Mouse (Mus musculus): ENCODE results near the gene Miga2. TPM values are rescaled to one million over a fixed set of nuclear protein-coding genes. Genes with fewer than 3 reads are reported as not detected.

Miga2 gene
- polyA plus RNA-seq, 1 experiment from 2014 or later, result 28.9 TPM

GRCm38 (mm10) chr2:30371544-30371943 is 7.5 kb downstream of the Miga2 start:
- Histone ChIP-seq H3K9me3 (ENCODE audit: control insufficient read depth, low read length) (no peaks in the 10 kb centered on the region), H3K4me3 (ENCODE audit: low read depth, low read length) (no peak overlapping the region), H3K9ac (replicated peaks; ENCODE audit: low read depth, low read length) (no peak overlapping the region), H3K4me1 (ENCODE audit: control insufficient read depth, insufficient read depth, low read length) (no peaks in the 10 kb centered on the region), H3K36me3 (ENCODE audit: control insufficient read depth, insufficient read depth, low read length) (peaks cover 65% of the 10 kb centered on the region), H3K4me2 (ENCODE audit: low read depth, low read length) (no peak overlapping the region), H3K27me3 (ENCODE audit: control insufficient read depth, insufficient read depth, low read length) (no peaks in the 10 kb centered on the region), H3K27ac (ENCODE audit: low read depth, low read length) (no peak overlapping the region)
- WGBS, result over 99% methylated on average over 8 of the region's 8 CpGs
- ATAC-seq (ENCODE audit: low read depth), result no peak

- no peak overlapping the region for H3K4me3 ChIP-seq (ENCODE audit: low read depth, low read length)
- no peak overlapping the region for H3K27ac ChIP-seq (ENCODE audit: low read depth, low read length)
- H3K4me2 ChIP-seq (ENCODE audit: low read depth, low read length), result no peak overlapping the region
- no peak for ATAC-seq (ENCODE audit: low read depth)
- H3K4me1 ChIP-seq (ENCODE audit: control insufficient read depth, insufficient read depth, low read length), result no peaks in the 10 kb centered on the region
- H3K9ac ChIP-seq (replicated peaks; ENCODE audit: low read depth, low read length), result no peak overlapping the region
- no peaks in the 10 kb centered on the region for H3K9me3 ChIP-seq (ENCODE audit: control insufficient read depth, low read length)
- H3K27me3 ChIP-seq (ENCODE audit: control insufficient read depth, insufficient read depth, low read length), result no peaks in the 10 kb centered on the region
- 97% methylated on average over 5 of the region's 5 CpGs for WGBS
- H3K36me3 ChIP-seq (ENCODE audit: control insufficient read depth, insufficient read depth, low read length), result peaks cover 66% of the 10 kb centered on the region
Observed at GRCm38 (mm10) chr2:30372726-30373125, 8.7 kb downstream of the Miga2 start.

DNA sequence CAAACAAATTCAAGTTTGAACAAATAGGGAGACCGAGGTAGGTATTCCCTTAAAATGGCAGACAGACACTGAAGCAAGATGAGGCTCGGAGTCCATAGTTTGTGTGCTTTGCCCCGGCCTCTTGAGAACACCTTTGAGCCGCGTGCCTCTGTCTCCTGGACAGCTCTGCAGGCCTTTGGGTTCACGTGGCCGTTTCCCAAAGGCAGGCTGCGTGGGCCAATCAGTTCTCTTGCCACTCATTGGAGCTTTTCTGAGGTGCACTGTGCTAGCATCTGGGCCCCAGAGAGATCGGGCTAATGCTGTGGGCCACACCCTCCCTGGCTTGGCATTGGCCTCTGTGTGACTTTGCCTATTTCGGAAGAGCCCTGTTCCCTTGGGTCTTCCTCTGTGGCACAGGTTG is 11.9 kb downstream of the Miga2 start:
- Histone ChIP-seq H3K4me2 (ENCODE audit: low read depth, low read length) (no peak overlapping the region), H3K4me1 (ENCODE audit: control insufficient read depth, insufficient read depth, low read length) (no peaks in the 10 kb centered on the region), H3K27ac (ENCODE audit: low read depth, low read length) (no peak overlapping the region), H3K36me3 (ENCODE audit: control insufficient read depth, insufficient read depth, low read length) (peaks cover 59% of the 10 kb centered on the region), H3K9me3 (ENCODE audit: control insufficient read depth, low read length) (no peaks in the 10 kb centered on the region), H3K9ac (replicated peaks; ENCODE audit: low read depth, low read length) (no peak overlapping the region), H3K4me3 (ENCODE audit: low read depth, low read length) (no peak overlapping the region), H3K27me3 (ENCODE audit: control insufficient read depth, insufficient read depth, low read length) (no peaks in the 10 kb centered on the region)
- ATAC-seq (ENCODE audit: low read depth), result no peak
- 95% methylated on average over 10 of the region's 10 CpGs for WGBS

DNA sequence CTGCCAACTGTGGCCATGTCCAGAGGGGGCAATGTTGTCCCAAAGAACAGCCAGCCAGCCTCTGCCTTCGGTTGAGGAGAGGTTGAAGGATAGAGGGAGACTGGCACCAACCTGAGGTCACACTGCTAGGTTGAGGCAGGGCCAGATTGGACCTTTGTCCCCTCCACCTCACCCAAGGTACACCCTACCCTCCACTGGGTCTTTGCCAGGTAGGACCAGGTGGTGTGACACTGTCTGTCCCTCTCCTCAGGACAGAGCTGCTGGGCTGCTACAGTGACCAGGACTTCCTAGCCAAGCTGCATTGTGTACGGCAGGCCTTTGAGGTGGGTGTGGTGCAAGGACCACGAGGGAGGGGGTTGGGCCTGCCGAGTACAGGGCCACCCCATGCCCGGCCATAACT is 13.7 kb downstream of the Miga2 start:
- Histone ChIP-seq H3K4me3 (ENCODE audit: low read depth, low read length) (no peak overlapping the region), H3K27me3 (ENCODE audit: control insufficient read depth, insufficient read depth, low read length) (no peaks in the 10 kb centered on the region), H3K9ac (replicated peaks; ENCODE audit: low read depth, low read length) (no peak overlapping the region), H3K27ac (ENCODE audit: low read depth, low read length) (no peak overlapping the region), H3K4me2 (ENCODE audit: low read depth, low read length) (no peak overlapping the region), H3K36me3 (ENCODE audit: control insufficient read depth, insufficient read depth, low read length) (peaks cover 51% of the 10 kb centered on the region), H3K9me3 (ENCODE audit: control insufficient read depth, low read length) (no peaks in the 10 kb centered on the region), H3K4me1 (ENCODE audit: control insufficient read depth, insufficient read depth, low read length) (no peaks in the 10 kb centered on the region)
- ATAC-seq (ENCODE audit: low read depth), result no peak
- WGBS, result 94% methylated on average over 5 of the region's 5 CpGs

DNA sequence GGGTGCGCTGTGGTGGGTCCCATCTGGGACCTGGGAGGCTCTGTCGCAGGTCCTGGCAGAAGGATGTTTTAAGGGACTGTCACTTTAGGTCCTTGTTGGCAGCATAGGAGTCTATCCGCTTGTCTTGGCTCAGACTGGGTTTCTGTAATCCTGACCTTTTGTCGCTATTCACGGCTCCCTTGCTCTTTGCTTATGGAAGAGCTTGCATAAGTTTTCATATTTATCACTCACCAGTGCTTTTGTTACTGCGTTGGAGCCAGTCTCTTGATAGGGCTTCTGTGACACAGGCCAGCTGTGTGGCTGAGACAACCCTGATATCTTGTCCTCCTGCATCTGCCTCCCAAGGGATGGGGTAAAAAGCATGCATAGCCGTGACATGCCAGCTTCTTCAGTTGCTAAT is 15.3 kb downstream of the Miga2 start:
- 93% methylated on average over 7 of the region's 7 CpGs for WGBS
- ATAC-seq (ENCODE audit: low read depth), result no peak
- no peak overlapping the region for H3K4me2 ChIP-seq (ENCODE audit: low read depth, low read length)
- no peaks in the 10 kb centered on the region for H3K9me3 ChIP-seq (ENCODE audit: control insufficient read depth, low read length)
- H3K4me1 ChIP-seq (ENCODE audit: control insufficient read depth, insufficient read depth, low read length), result no peaks in the 10 kb centered on the region
- peaks cover 49% of the 10 kb centered on the region for H3K36me3 ChIP-seq (ENCODE audit: control insufficient read depth, insufficient read depth, low read length)
- H3K9ac ChIP-seq (replicated peaks; ENCODE audit: low read depth, low read length), result no peak overlapping the region
- H3K27ac ChIP-seq (ENCODE audit: low read depth, low read length), result no peak overlapping the region
- no peak overlapping the region for H3K4me3 ChIP-seq (ENCODE audit: low read depth, low read length)
- H3K27me3 ChIP-seq (ENCODE audit: control insufficient read depth, insufficient read depth, low read length), result no peaks in the 10 kb centered on the region

- Histone ChIP-seq H3K4me2 (ENCODE audit: low read depth, low read length) (no peak overlapping the region), H3K27ac (ENCODE audit: low read depth, low read length) (no peak overlapping the region)
- WGBS, result 90% methylated on average over 10 of the region's 10 CpGs
Observed at GRCm38 (mm10) chr2:30380564-30381376, 16.7 kb downstream of the Miga2 start.

DNA sequence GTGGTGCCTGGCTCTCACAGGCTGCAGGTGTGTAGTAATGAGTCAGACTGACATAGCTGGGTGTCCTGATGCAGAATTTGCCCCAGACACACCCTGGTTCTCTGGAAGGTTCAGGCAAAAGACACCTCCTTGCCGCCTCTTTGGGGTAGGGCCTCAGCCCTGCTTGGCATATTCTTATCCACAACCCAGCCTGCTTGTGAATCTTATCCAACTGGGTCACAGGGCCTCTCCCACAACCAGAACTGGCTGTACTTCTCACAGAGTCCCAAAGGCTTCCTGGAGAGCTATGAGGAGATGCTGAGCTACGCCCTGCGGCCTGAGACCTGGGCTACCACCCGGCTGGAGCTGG is 17.3 kb downstream of the Miga2 start:
- Histone ChIP-seq H3K27me3 (ENCODE audit: control insufficient read depth, insufficient read depth, low read length) (no peaks in the 10 kb centered on the region), H3K27ac (ENCODE audit: low read depth, low read length) (no peak overlapping the region), H3K9ac (replicated peaks; ENCODE audit: low read depth, low read length) (no peak overlapping the region), H3K9me3 (ENCODE audit: control insufficient read depth, low read length) (no peaks in the 10 kb centered on the region), H3K4me3 (ENCODE audit: low read depth, low read length) (no peak overlapping the region), H3K36me3 (ENCODE audit: control insufficient read depth, insufficient read depth, low read length) (peaks cover 41% of the 10 kb centered on the region), H3K4me2 (ENCODE audit: low read depth, low read length) (no peak overlapping the region), H3K4me1 (ENCODE audit: control insufficient read depth, insufficient read depth, low read length) (no peaks in the 10 kb centered on the region)
- no peak for ATAC-seq (ENCODE audit: low read depth)
- 93% methylated on average over 4 of the region's 4 CpGs for WGBS

More at GRCm38 (mm10) chr2:30380564-30381376, 16.7 kb downstream of the Miga2 start:
- peaks cover 47% of the 10 kb centered on the region for H3K36me3 ChIP-seq (ENCODE audit: control insufficient read depth, insufficient read depth, low read length)
- ATAC-seq (ENCODE audit: low read depth), result no peak
- no peaks in the 10 kb centered on the region for H3K27me3 ChIP-seq (ENCODE audit: control insufficient read depth, insufficient read depth, low read length)
- no peaks in the 10 kb centered on the region for H3K4me1 ChIP-seq (ENCODE audit: control insufficient read depth, insufficient read depth, low read length)
- no peaks in the 10 kb centered on the region for H3K9me3 ChIP-seq (ENCODE audit: control insufficient read depth, low read length)
- H3K9ac ChIP-seq (replicated peaks; ENCODE audit: low read depth, low read length), result no peak overlapping the region
- no peak overlapping the region for H3K4me3 ChIP-seq (ENCODE audit: low read depth, low read length)

DNA sequence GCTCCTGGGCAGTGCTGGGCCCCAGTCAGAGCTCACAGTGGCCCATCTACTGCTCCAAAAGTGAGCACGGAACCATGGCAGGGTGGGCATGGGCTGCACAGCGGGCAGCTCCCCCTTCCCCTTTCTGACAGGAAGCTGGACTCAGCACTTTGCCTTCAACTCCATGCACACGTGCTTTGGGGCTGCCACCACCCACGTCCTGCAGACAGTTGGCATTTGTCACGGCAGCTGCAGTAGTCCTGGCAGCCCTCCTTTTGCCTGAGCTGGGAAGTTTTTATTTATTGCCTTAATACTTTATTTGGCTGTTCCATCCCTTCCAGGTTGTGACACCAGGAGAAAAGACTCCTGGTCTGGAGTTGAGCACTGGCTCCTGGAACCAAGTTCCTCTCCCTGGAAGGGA is 20.8 kb downstream of the Miga2 start:
- no peak overlapping the region for H3K9ac ChIP-seq (replicated peaks; ENCODE audit: low read depth, low read length)
- H3K4me2 ChIP-seq (ENCODE audit: low read depth, low read length), result no peak overlapping the region
- H3K4me1 ChIP-seq (ENCODE audit: control insufficient read depth, insufficient read depth, low read length), result no peaks in the 10 kb centered on the region
- 77% methylated on average over 5 of the region's 5 CpGs for WGBS
- no peak overlapping the region for H3K27ac ChIP-seq (ENCODE audit: low read depth, low read length)
- no peak for ATAC-seq (ENCODE audit: low read depth)
- H3K4me3 ChIP-seq (ENCODE audit: low read depth, low read length), result no peak overlapping the region
- H3K27me3 ChIP-seq (ENCODE audit: control insufficient read depth, insufficient read depth, low read length), result no peaks in the 10 kb centered on the region
- no peaks in the 10 kb centered on the region for H3K9me3 ChIP-seq (ENCODE audit: control insufficient read depth, low read length)
- H3K36me3 ChIP-seq (ENCODE audit: control insufficient read depth, insufficient read depth, low read length), result peaks cover 17% of the 10 kb centered on the region

- no peak for ATAC-seq (ENCODE audit: low read depth)
- H3K9ac ChIP-seq (replicated peaks; ENCODE audit: low read depth, low read length), result no peak overlapping the region
- H3K4me3 ChIP-seq (ENCODE audit: low read depth, low read length), result no peak overlapping the region
- H3K4me2 ChIP-seq (ENCODE audit: low read depth, low read length), result no peak overlapping the region
- 81% methylated on average over 4 of the region's 4 CpGs for WGBS
- peaks cover 12% of the 10 kb centered on the region; the same call in 1 of the 2 replicates for H3K36me3 ChIP-seq (ENCODE audit: control insufficient read depth, insufficient read depth, low read length)
- H3K27ac ChIP-seq (ENCODE audit: low read depth, low read length), result no peak overlapping the region
- no peaks in the 10 kb centered on the region for H3K4me1 ChIP-seq (ENCODE audit: control insufficient read depth, insufficient read depth, low read length)
- H3K27me3 ChIP-seq (ENCODE audit: control insufficient read depth, insufficient read depth, low read length), result no peaks in the 10 kb centered on the region
- H3K9me3 ChIP-seq (ENCODE audit: control insufficient read depth, low read length), result no peaks in the 10 kb centered on the region
Observed at GRCm38 (mm10) chr2:30385591-30385990, 21.6 kb downstream of the Miga2 start.

Measured in neural tube, embryonic 14.5 days (tissue).